Mouse (Mus musculus) midbrain, embryonic 15.5 days (tissue): ENCODE measurements around the gene Sorbs1. TPM values are rescaled to one million over a fixed set of nuclear protein-coding genes. Genes with fewer than 3 reads are reported as not detected.
A peak's percentile ranks its signal among the peaks of the same experiment; 100 is the strongest.

ENCODE experiments used
- ATAC-seq: fragments of 200-750 bp; cut with Nextera tagmentation; replicated peaks from 2 replicates; pipeline ENCODE4 v1.8.0; 2017; ENCODE audit warnings: moderate TSS enrichment
- H3K27ac ChIP-seq: fragments of 300-500 bp; sonication (generic); 2 replicates; pipeline ENCODE4 v1.5.1; 2015; ENCODE audit warnings: mild to moderate bottlenecking, inconsistent platforms
- H3K27me3 ChIP-seq: fragments of 300-500 bp; sonication (generic); replicated peaks from 2 replicates; pipeline ENCODE4 v1.6.1; 2015; ENCODE audit warnings: inconsistent platforms
- H3K36me3 ChIP-seq: fragments of 300-500 bp; sonication (generic); replicated peaks from 2 replicates; pipeline ENCODE4 v1.6.1; 2015; ENCODE audit warnings: inconsistent platforms
- H3K4me1 ChIP-seq: fragments of 300-500 bp; sonication (generic); 2 replicates; pipeline ENCODE4 v1.6.1; 2015; ENCODE audit warnings: inconsistent platforms
- H3K4me2 ChIP-seq: fragments of 300-500 bp; sonication (generic); 2 replicates; pipeline ENCODE4 v1.6.1; 2015; ENCODE audit warnings: inconsistent platforms, mild to moderate bottlenecking, moderate library complexity
- H3K4me3 ChIP-seq: fragments of 300-500 bp; sonication (generic); 2 replicates; pipeline ENCODE4 v1.5.1; 2015; ENCODE audit warnings: mild to moderate bottlenecking, inconsistent platforms
- H3K9ac ChIP-seq: fragments of 300-500 bp; sonication (generic); 2 replicates; pipeline ENCODE4 v1.6.1; 2015; ENCODE audit warnings: mild to moderate bottlenecking, inconsistent platforms
- H3K9me3 ChIP-seq: fragments of 300-500 bp; sonication (generic); 2 replicates; pipeline ENCODE4 v1.6.1; 2016; ENCODE audit warnings: inconsistent platforms
- WGBS: fragments of 180-500 bp; shearing (Covaris S2); methylation state at CpG from one replicate; pipeline ENCODE4 v1.1.7; 2015; ENCODE audit warnings: mixed read lengths; 5-methylcytosine and 5-hydroxymethylcytosine counted together
- polyA plus RNA-seq: library from polyadenylated mRNA; unstranded; fragments of >200 nt; fragmentation: Nextera tagmentation; extraction: Ambion mirVana; gene quantifications from 2 replicates; pipeline ENCODE4 v1.2.1, GENCODE M21; 2015

Sorbs1 gene
- polyA plus RNA-seq, 1 experiment from 2014 or later, result 93.9 TPM

DNA sequence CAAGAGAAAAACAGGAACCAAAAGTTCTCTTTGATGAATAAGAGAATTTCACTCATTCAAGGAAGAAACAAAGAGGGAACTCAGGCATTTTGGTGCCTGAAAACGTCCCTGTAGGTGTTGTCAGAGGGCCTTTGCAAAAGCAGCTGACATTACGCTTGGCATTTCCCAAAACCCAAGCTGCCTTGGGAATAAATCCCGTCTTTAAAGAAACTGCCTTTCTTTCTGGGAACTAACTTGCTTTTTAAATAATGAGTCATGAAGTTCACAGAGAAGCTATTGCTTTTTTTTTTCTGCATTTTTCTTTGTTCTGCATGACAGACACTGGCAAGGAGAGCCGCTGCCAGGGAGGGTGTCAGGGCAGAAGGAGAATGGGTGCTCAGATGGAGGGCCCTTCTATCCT is 141.7 kb downstream of the Sorbs1 start:
- Histone ChIP-seq H3K4me3 (no peak overlapping the region), H3K4me1 (peaks cover 12% of the 10 kb centered on the region; the same call in 1 of the 2 replicates), H3K27me3 (no peaks in the 10 kb centered on the region), H3K27ac (peak overlapping the region; percentile 53; the same call in 1 of the 2 replicates), H3K9ac (no peak overlapping the region), H3K9me3 (no peaks in the 10 kb centered on the region), H3K4me2 (no peak overlapping the region), H3K36me3 (peaks cover 8% of the 10 kb centered on the region; the same call in 1 of the 2 replicates)
- WGBS, result 25% methylated on average over 4 of the region's 4 CpGs
- no peak for ATAC-seq

DNA sequence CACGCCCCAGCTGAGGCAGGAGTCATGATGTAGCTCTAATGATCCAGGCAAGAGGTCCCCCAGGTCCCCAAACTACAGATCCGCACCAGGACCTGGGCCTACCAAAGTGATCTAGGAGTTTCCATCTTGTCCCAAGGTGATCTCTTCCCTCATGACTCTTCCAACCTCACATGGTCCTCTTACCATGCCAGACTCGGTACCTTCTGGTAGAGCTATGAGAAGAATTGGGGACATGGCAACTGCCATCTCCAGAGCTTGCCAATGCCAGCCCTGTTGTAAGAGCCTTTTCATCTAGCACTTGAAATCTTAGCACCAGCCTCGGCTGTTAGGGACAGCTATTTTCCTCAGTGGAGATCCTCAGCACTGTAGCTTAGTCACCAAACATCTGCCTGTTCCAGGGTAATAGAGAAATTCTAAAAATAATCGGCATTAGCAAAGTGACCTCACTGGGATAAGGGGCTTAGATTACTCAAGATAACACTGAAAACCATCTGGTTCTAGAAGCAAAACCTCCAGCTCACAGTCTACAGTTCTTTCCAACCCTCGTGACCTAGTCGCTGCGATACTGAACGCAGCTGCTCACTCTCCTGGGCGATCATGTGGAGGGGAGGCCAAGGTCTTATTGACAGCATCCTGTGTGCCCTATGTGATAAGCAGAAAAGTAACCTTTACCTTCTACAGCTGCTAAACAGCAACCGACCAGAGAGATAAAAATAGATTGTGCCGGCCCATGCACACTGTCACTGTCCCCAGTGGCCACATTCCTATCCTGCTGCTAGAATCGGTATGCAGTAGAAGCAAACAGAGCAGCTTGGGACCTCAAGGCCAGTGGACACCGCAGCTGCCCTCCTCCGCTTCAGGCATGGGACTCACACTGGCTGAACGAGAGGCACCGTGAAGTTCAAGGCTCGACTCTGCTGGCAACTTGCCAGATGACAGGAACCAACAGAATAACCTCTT is 143.4 kb downstream of the Sorbs1 start:
- WGBS, result 75% methylated on average over 18 of the region's 18 CpGs
- Histone ChIP-seq H3K36me3 (peaks cover 4% of the 10 kb centered on the region; the same call in 1 of the 2 replicates), H3K4me1 (peaks cover 17% of the 10 kb centered on the region; the same call in 1 of the 2 replicates), H3K27me3 (no peaks in the 10 kb centered on the region), H3K4me2 (no peak overlapping the region), H3K9ac (no peak overlapping the region), H3K9me3 (no peaks in the 10 kb centered on the region), H3K4me3 (no peak overlapping the region), H3K27ac (no peak overlapping the region)
- no peak; the same call in 1 of the 2 replicates for ATAC-seq

DNA sequence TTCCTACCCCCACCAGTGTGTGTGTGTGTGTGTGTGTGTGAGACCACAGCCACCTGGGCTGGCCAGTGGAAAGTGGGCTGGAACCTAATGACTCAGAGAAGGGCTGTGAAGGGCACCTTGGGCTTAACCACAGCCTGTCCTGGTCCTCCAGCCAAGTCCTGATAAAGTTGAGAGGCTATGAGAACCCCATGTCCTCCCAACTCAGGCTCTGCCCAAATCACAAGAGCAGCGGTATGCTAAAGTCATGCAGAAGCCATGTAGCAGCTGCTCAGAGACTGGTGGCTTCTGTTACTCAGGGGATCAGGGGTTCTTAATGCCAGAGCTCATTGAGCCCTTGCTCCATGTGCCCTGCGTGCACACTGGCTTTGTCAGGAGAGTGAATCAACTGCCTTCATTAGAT is 145.1 kb downstream of the Sorbs1 start:
- Histone ChIP-seq H3K27me3 (no peaks in the 10 kb centered on the region), H3K27ac (no peak overlapping the region), H3K36me3 (peaks cover 18% of the 10 kb centered on the region), H3K9ac (no peak overlapping the region), H3K4me1 (peaks cover 17% of the 10 kb centered on the region; the same call in 1 of the 2 replicates), H3K4me2 (no peak overlapping the region), H3K9me3 (no peaks in the 10 kb centered on the region), H3K4me3 (no peak overlapping the region)
- ATAC-seq, result no peak
- 93% methylated on average over 2 of the region's 2 CpGs for whole genome bisulfite sequencing

DNA sequence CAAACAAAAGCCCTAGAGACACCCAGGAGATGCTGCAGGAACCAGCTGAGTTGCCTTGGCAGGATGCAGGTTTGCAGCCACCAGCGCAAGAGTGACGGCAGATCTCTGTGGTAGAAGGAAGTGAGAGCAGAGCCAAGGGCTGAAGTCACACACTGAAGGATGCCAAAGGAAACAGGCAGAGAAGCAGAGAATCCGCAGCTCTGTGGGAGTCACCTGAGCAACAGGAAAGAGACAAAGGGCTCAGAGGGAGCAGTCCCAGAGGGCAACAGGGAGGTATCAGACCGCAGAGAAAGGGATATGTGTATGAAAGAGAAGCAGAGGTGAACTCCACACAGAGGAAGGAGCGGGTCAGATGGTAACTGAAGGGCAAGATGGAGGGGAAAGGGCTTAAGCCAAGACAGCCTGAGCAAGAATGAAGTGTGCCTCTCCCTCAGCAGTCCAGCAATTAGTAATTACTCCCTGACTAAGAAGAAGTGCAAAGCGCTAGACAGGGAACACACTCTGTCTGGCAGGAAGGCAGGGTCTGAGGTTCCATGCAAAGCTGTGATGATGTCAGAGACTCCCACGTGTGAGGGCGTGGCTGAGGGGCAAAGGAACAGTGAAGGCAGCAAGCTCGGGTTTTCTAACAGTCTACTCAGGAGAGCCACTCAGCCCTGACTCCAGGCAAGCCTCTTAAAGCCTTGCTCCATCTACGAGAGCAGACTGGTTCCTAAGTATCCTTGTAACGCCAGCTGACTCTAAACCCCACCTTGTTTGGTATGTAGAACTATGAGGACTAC is 147.2 kb downstream of the Sorbs1 start:
- no peak overlapping the region; the same call in 1 of the 2 replicates for H3K27ac ChIP-seq
- no peaks in the 10 kb centered on the region for H3K27me3 ChIP-seq
- H3K4me1 ChIP-seq, result peaks cover 11% of the 10 kb centered on the region; the same call in 1 of the 2 replicates
- WGBS, result 36% methylated on average over 11 of the region's 11 CpGs
- H3K4me2 ChIP-seq, result no peak overlapping the region
- peaks cover 21% of the 10 kb centered on the region for H3K36me3 ChIP-seq
- no peak overlapping the region for H3K4me3 ChIP-seq
- ATAC-seq, result peak; percentile 28; the same call in 1 of the 2 replicates
- no peak overlapping the region for H3K9ac ChIP-seq
- H3K9me3 ChIP-seq, result no peaks in the 10 kb centered on the region

DNA sequence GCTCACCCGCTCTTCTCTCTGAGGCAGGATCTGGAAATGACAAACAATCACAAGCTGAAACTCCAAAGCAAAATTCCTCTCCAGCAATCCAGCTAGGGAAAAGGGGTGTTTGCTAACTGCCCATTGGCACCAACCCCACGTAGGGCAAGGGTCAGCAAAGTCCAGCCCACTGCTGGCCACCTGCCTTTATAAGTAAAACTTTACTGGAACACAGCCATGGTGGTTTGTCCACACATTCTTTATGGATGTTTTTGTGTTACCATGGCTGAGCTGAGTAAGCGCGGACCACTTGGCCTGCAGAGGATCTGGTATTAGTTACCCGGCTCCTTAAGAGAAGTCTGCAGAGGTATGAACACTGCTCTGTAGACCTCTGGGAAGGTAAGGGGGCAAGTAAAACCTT is 148.4 kb downstream of the Sorbs1 start:
- Histone ChIP-seq H3K4me1 (peaks cover 5% of the 10 kb centered on the region; the same call in 1 of the 2 replicates), H3K27me3 (no peaks in the 10 kb centered on the region), H3K27ac (no peak overlapping the region), H3K4me3 (no peak overlapping the region), H3K9me3 (no peaks in the 10 kb centered on the region), H3K4me2 (no peak overlapping the region), H3K36me3 (peaks cover 21% of the 10 kb centered on the region), H3K9ac (no peak overlapping the region)
- no peak for ATAC-seq
- 71% methylated on average over 5 of the region's 5 CpGs for WGBS

DNA sequence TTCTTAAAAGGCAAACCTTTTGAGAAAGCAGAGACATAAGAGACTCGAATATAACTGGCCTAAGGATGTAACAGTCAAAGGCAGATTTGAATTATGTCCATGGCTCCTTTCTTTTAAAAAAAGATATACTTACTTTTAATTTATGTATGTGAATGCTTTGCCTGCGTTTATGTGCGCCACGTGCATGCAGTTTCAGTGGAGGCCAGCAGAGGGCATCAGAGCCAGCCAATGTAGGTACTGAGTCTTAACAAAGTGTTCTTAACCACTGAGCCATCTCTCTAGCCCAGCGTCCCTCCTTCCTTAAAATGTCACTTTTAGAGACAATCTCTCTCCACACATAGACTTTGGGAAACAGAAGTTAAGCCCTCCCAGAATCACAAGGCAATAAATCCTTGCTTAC is 150.1 kb downstream of the Sorbs1 start:
- ATAC-seq, result no peak
- WGBS, result 96% methylated on average over 5 of the region's 5 CpGs
- Histone ChIP-seq H3K9me3 (no peaks in the 10 kb centered on the region), H3K9ac (no peak overlapping the region), H3K4me2 (no peak overlapping the region), H3K4me3 (no peak overlapping the region), H3K27me3 (no peaks in the 10 kb centered on the region), H3K36me3 (peaks cover 21% of the 10 kb centered on the region), H3K4me1 (peaks cover 5% of the 10 kb centered on the region; the same call in 1 of the 2 replicates), H3K27ac (no peak overlapping the region)

DNA sequence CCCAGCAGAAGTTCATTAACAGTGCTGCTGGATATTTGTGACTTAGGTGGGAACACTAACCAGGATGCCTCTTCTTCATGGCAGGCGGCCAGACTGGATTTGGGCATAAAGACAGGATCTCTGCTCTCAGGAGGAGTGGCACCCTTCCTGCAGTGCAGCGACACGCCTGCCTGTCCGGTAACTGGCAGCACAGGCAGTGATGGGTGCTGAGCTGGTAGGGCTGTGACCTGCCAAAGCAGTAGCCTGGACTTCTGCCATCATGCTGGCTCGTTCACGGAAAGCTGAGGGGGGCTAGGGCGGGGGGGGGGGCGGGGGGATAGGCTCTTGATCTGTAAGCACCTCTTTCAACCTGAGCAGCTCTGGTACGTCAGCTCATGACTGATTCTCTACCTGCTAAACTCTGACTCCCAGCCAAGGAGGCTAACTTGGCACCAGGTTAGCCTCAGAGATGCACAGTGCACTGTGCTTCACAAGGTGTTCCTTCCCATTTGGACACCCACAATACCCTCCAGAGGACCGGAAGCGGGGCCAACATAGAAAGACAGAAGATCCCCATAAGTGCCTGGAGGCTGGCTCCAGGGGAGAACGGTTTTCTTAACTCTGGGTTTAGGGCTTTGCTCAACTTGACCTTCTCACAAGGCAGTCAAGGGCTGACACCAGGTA is 151.2 kb downstream of the Sorbs1 start:
- no peak overlapping the region for H3K9ac ChIP-seq
- no peak overlapping the region for H3K4me2 ChIP-seq
- 66% methylated on average over 12 of the region's 12 CpGs for WGBS
- no peaks in the 10 kb centered on the region for H3K9me3 ChIP-seq
- no peak overlapping the region for H3K27ac ChIP-seq
- H3K27me3 ChIP-seq, result no peaks in the 10 kb centered on the region
- peaks cover 21% of the 10 kb centered on the region for H3K36me3 ChIP-seq
- no peak for ATAC-seq
- H3K4me3 ChIP-seq, result no peak overlapping the region
- peaks cover 5% of the 10 kb centered on the region; the same call in 1 of the 2 replicates for H3K4me1 ChIP-seq

DNA sequence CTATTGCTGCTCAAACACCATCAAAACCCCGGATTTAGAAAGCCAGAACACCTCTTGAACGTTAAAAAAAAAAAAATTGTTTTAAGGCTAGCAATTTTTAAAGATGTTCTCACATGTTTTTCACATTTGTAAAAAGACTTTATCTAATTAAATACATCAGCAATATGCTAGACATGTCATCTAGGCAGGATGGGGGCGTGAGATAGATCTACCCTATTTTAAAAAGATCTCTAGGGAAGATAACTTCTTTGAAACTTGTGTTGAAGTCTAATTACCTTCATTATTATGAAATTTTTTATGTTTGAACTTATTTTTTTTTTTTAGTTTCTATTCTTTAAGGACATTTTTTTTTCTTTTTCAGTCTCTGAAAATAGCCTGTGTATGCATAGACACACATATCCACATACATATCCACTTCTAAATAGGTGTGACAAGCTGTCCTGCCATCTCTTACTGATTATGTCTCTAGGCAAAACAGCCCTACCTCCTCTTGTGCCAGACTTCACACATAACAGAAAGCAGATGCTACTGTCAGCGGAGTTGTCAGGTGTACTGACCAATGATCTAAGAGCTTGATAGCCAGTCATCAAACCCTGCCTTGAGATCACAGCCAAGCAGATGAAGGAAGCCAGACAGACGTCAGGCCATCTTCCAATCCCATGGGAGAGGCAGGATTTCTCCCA is 153.7 kb downstream of the Sorbs1 start:
- H3K4me3 ChIP-seq, result no peak overlapping the region
- WGBS, result 86% methylated on average over 5 of the region's 5 CpGs

DNA sequence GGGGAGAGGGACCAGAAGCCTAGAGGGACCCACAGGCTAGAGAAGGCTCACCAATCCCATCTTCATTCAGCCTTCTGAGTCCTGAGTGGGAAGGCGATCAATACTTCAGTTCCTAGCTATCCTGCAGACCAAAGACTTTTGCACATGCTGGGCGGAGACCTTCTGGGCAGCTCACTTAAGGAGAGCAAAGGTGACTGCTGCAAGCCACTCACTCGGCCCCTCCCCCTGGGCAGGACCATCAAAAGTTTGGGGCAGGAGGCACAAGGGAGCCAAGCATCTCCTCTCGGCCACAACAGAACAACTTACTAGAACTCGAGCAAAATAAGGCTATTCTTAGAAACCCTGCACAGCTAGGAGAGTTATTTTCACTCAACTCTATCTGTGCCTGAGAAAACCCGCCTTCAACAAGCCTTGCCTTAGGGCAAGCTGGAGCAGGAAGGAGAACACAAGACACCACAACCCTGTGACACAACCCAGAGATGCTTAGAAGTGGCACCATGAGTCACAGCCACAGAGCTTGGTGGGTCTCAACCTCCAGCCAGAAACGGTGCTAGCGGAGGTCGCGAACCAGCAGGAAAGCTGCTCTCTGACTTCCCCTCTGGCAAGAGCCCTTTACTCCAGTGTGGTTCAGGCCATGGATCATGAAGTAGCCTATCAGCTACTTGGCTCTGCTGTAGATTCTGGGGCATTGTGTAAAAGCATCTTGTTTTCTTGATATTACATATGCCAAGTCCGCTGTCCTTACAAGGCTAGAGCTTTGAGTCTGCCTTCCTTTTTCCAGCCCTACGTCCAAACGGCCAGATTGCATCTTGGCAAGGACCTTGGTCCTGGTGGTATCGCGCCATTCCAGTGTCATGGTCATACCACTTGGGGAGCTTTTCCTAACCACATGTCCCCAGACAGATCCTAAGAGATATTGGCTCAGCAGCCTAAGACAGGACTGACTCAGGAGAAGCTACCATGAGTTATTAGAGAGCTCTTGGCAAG is 156.8 kb downstream of the Sorbs1 start:
- Histone ChIP-seq H3K4me3 (no peak overlapping the region), H3K9ac (no peak overlapping the region), H3K27ac (no peak overlapping the region), H3K36me3 (peaks cover 5% of the 10 kb centered on the region; the same call in 1 of the 2 replicates), H3K4me1 (no peaks in the 10 kb centered on the region), H3K27me3 (no peaks in the 10 kb centered on the region), H3K9me3 (no peaks in the 10 kb centered on the region), H3K4me2 (no peak overlapping the region)
- WGBS, result 92% methylated on average over 15 of the region's 15 CpGs
- no peak for ATAC-seq

More for the DNA sequence above, 153.7 kb downstream of the Sorbs1 start:
- Histone ChIP-seq H3K4me2 (no peak overlapping the region), H3K4me1 (no peaks in the 10 kb centered on the region), H3K9ac (no peak overlapping the region), H3K36me3 (peaks cover 20% of the 10 kb centered on the region), H3K9me3 (no peaks in the 10 kb centered on the region), H3K27ac (no peak overlapping the region), H3K27me3 (no peaks in the 10 kb centered on the region)
- no peak for ATAC-seq

DNA sequence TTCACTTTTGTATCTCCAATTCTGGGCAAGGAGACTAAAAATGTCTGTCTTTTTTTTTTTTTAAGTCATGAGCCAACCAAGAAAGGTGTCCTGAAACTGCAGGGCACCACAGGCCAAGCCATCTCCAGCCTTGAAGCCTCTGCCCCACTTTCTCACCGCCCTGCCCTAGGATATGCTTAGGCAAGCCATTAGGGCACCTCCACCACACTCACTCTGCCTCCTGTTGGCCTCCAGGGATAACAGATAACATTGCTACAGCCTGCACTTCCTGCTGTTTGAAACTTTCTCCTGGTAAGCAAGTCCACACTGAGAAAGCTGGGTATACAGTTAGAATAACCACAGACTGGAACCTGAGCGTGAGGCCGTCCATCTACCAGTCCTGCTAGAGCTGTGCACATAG is 158.5 kb downstream of the Sorbs1 start:
- 91% methylated on average over 3 of the region's 3 CpGs for WGBS
- Histone ChIP-seq H3K27me3 (no peaks in the 10 kb centered on the region), H3K36me3 (peaks cover 5% of the 10 kb centered on the region; the same call in 1 of the 2 replicates), H3K4me2 (no peak overlapping the region), H3K4me1 (peaks cover 3% of the 10 kb centered on the region; the same call in 1 of the 2 replicates), H3K9ac (no peak overlapping the region), H3K27ac (no peak overlapping the region), H3K4me3 (no peak overlapping the region), H3K9me3 (no peaks in the 10 kb centered on the region)
- ATAC-seq, result no peak
